Mouse (Mus musculus) lung, postnatal 0 days (tissue): ENCODE results near the gene Ptpn14.

ENCODE experiments used
- CTCF ChIP-seq: IDR thresholded peaks from 2 replicates; pipeline ENCODE4 v1.5.1; 2016; ENCODE audit warnings: antibody characterized with exemption, mild to moderate bottlenecking
- EP300 ChIP-seq: IDR thresholded peaks from 2 replicates; pipeline ENCODE4 v1.6.1; 2016; ENCODE audit warnings: antibody characterized with exemption, mild to moderate bottlenecking, control low read depth

DNA sequence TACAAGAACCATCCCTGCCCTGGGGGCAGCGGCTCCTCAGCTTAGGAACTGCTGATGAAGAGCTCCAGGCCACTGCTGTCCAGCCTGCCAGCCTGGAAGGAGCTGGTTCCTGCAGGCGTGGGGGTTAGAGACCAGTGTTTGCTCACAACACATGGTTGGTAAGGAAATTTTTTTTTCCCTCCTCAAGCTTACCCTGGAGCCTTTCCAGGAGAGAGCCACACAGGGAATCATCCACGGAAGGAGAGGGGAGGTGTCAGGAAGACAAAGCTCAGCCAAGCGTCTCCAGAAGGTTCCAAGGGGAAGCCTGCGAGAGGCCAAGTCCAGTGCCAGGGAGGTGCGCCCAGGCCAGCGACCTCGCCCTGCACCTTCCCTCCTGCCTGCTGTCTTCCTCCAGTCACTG, 151.9 kb downstream of the Ptpn14 start:
- TF ChIP-seq CTCF (no peak), EP300 (peak; percentile 49)
